Mouse (Mus musculus) ES-CJ7 (cell line): ENCODE data around the gene Rnf121.
"Not testable (repeated sequence)": the region's sequence is repeated elsewhere in the genome, so short reads cannot be mapped to it uniquely, and the experiment has no call there.

ENCODE experiments used
- DNase-seq: peaks from one replicate; pipeline ENCODE4 v3.0.0; 2011; ENCODE audit warnings: low read depth, low spot score

Rnf121 gene

GRCm38 (mm10) chr7:102064655-102065045 lies 619 bp downstream of the Rnf121 start:
- no peak for DNase-seq

DNA sequence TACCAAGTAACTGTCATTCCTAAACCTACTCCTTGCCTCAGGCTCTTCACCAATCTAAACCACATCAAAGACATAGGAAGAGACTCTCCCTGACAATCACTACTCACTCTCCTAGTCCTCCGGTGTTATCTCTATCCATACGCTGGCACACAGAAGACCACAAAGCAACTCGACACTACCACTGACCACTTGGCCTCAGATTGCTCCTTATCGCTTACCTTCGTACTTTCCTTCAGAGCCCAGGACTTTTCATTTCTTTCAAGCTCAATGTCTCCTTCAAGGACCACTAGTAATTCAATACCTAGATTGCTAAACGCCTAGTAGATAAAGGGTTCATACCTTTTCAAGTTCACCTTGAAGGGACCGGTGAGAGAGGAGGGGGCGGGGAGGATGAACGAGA lies 1.4 kb downstream of the Rnf121 start:
- DNase-seq = no peak

GRCm38 (mm10) chr7:102062203-102062602 lies 3.1 kb downstream of the Rnf121 start:
- no peak for DNase-seq

DNA sequence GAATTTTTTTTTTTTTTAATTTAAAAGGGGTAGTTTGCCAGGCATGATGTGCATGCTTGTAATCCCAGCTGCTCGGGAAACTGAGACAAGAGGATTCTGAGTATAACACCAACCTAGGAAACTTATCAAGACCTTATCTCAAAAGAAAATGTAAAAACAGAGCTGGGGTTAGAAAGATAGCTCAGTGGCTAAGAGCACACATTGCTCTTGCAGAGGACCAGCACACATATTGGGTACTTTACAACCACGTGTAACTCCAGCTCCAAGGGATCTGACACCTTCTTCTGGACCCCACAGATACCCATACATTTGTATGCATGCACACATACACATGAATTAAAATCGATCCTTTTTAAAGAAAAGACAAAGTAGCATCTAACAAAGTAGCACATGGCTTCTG lies 3.9 kb downstream of the Rnf121 start:
- DNase-seq = no peak

DNA sequence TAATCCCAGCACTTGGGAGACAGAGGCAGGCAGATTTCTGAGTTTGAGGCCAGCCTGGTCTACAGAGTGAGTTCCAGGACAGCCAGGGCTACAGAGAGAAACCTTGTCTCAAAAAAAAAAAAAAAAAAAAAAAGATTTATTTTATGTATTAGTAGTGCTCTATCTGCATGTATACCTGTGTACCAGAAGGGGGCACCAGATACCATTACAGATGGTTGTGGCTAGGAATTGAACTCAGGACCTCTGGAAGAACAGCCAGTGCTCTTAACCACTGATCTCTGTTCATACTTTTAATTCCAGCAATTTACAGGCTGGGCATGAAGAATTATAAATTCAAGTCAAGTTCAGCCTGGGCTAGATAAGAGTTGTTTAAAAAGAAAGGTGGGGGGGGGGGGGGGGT lies 16.7 kb downstream of the Rnf121 start:
- DNase-seq = peak; percentile 38

DNA sequence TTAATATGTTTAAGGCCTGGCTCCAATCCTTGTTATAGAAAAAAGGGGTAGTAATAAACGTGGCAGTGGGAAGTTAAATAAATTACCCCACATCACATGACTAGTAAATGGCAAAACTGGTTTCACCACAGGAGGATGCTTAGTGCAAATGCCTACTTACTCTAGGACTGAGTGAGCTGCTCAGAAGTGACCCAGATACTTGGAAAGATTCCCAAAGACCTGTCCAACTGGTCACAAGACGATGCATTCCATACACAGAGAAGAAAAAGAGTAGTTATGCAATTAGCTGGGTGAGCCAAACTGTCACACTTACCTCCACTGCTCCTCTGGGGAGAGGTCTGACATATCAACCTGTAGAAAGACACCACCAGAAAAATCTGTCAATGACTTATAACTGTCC lies 23.0 kb downstream of the Rnf121 start:
- DNase-seq = no peak

GRCm38 (mm10) chr7:102037318-102037717 lies 28.0 kb downstream of the Rnf121 start:
- DNase-seq = no peak

GRCm38 (mm10) chr7:102035534-102035933 lies 29.7 kb downstream of the Rnf121 start:
- DNase-seq = no peak

DNA sequence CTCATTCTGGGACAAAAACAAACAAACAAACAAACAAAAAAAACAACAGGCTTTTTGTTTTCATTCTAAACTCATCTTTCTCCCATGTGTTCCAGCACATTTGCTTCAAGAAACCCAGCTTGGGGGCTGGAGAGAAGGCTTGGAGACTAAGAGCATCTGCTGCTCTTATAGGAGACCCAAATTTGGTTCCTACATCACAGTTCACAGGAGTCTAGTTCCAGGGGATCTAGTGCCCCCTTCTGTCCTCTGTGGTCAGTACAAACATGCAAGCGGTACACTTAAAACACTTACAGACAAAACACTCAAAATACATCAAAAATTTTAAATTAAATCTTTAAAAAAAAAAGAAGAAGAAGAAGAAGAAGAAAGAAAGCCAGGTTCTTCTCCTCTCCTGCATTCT lies 30.4 kb downstream of the Rnf121 start:
- DNase-seq = peak; percentile 25

DNA sequence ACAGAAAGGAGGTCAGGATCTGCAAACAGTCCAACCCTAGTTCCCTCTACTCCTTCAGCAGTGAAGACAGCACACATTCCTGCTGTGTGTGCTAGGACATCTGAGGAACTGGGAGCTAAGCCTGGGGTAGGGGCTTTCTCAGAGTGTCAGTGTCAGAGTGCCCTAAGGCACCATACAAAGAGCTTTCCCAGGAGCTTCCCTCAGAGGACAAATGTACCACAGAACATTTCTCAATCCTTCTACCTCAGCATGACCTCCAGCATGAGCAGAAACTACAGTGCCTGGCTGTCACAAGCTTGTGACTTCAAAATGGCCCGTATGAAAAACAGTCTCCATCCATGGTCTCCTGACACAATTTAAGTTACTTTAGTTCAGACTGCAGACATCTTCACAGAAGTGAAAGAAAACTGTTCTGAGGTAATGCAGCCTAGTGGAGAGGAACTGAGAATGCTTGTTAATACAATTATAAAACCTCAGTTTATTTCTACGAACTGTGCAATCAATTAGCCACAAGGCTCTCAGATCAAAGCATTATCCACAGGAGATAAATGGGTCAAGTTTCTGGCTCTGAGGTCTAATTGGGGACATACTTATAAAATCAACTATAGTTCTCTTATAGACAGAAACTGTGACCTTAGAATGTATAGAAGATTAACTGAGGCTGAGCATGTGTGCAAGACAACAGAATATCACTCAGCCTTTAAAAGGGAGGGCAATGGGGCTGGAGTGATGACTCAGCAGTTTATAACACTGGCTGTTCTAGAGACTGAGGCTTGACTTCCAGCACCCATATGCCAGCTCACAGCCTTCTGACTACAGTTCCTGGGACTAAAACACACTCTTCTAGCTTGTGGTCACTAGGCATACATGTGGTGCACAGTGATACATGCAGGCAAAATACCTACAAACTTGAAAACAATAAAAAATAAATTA lies 39.8 kb downstream of the Rnf121 start:
- DNase-seq = no peak

DNA sequence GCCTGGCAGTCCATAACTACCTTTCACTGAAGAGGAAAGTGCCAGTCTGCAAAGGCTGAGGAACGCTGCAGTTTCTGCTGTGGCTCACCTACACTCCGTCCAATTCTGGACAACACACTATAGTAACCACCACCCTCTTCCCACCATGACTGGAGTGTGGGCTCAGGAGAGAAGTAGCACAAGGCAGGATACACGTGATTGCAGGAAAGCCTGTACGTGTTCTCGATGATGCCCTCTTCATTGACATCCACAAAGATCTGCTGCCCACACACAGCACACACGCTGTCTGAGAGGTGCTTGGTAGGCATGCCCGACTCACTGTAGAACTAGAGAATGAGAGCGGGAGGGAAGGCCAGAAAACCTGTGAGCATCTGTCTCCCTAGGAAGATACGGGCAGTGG lies 41.4 kb downstream of the Rnf121 start:
- DNase-seq = no peak

- not testable (repeated sequence) for DNase-seq
Measured at GRCm38 (mm10) chr7:102020934-102021333, 44.3 kb downstream of the Rnf121 start.

DNA sequence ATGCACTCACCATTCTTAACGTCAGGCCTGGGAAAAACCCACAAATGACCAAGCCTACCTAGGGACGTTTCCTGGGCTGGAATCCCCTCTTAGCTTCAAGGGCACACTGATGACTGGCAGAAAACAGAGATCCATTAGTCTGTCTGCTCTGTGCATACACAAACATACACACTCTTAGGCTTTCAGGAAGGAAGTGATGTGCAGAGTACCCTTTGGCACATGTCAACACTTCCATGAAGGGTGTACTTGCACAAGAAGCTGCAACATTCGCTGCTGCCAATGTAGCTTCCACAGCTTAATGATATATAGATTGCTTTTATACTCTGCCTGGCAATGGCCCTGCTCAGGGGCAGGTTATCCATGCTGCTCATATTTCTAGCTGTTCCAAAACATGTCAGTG lies 45.9 kb downstream of the Rnf121 start:
- DNase-seq = no peak

DNA sequence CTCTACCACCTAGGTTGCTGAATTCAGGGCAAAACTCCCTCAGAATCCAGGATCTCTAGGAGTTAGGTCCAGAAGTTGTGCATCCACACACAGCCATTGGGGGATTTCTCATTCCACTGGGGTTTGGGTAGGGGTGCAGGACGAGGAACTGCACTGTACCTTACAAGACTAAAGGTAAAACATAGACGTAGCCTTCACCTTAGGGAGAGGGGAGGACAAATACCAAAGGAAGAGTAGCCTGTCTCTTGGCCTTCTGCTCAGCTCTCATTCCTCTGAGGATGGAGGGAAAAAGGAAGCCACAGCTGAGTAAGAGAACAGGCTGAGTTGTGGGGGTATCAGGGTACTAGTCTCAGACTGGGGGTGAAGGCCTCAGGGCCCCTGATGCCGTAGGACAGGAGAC lies 46.7 kb downstream of the Rnf121 start, which contains the start of gene Il18bp:
Gene Il18bp, minus strand, starts transcription at position 101 of the 400 bp plus-strand sequence.
- DNase-seq = no peak

DNA sequence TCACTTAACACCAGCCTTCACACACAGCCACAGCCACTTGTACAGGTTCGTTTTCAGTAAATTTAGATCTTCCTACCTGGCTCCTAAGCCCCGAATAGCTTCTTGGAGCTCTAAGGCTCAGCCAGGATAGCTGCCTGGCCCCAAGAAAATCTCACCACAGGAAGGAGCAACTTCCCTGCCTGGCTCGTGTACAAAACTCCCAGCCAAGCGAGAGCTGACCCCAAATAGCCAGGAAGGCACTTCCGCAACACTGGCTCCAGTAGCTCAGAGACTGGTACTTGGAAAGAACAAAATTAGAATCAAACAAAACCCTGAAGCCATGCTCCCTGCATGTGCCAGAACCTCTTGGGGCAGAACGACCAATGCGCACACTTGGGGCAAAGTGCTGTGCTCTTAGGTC lies 47.2 kb downstream of the Rnf121 start:
- no peak for DNase-seq

- no peak for DNase-seq
Measured at GRCm38 (mm10) chr7:102017452-102017851, 47.8 kb downstream of the Rnf121 start.

- DNase-seq = no peak
Measured at GRCm38 (mm10) chr7:102016936-102017335, 48.3 kb downstream of the Rnf121 start.

DNA sequence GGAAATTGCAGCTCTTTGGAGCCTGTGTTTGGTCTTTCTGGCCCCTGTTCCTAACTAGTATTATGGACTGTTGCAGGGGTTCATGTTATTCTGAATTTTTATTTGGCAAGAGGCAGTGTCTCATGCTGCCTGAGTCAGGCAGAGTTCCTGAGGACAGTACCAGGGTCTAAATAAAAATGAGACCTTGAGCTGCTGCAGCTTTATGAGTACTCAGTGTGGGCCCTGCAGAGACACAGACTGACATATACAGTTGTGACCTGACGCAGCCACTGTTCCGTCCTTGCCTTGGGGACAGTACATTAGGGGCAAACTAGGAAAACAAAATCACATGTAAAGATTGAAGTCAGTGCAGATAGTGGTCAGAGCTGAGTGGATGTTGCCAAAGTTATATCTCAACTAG lies 50.3 kb downstream of the Rnf121 start:
- no peak for DNase-seq

DNA sequence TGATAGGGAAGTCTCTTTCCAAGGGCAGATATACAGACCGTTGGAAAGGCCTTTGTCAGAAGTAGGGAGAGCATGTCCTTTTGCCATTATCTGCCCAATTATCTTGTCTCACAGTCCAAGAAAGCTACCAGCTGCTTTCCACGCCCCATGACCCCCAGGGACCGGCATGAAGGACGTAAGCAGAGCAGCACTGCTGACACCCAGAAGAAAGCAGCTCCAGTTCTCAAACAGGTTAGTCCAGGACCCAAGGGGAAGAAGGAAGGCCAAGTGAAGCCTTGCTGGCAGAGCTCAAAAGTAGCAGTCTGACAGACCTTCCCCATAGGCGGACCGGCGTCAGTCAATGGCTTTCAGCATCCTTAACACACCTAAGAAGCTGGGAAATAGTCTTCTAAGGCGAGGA lies 51.9 kb downstream of the Rnf121 start:
- DNase-seq = no peak

- no peak for DNase-seq
Measured at GRCm38 (mm10) chr7:102011855-102012254, 53.4 kb downstream of the Rnf121 start.

GRCm38 (mm10) chr7:102006520-102006919 lies 58.7 kb downstream of the Rnf121 start:
- no peak for DNase-seq

- no peak for DNase-seq
Measured at GRCm38 (mm10) chr7:102000921-102001630, 64.2 kb downstream of the Rnf121 start.

DNA sequence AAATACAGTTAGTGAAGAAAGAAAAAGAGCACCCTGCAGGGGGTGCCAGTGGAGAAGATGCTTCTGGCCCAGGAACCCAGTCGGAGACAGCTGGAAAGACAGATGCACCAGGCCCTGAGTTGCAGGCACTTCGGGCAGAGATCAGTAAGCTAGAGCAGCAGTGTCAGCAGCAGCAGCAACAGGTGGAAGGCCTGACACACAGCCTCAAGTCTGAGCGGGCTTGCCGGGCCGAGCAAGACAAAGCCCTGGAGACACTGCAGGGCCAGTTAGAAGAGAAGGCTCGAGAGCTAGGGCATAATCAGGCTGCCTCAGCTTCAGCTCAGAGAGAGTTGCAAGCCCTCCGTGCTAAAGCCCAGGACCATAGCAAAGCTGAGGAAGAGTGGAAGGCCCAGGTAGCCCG lies 65.0 kb downstream of the Rnf121 start:
- no peak for DNase-seq
